Mouse (Mus musculus) C2C12 (cell line): ENCODE measurements around the gene Ttc23l. TPM values are rescaled to one million over a fixed set of nuclear protein-coding genes. Genes with fewer than 3 reads are reported as not detected.

Experiments
- H3K27me3 ChIP-seq: one replicate; pipeline ENCODE4 v1.6.1; 2011; ENCODE audit not compliant: control insufficient read depth, insufficient read depth, insufficient read length
- H3K36me3 ChIP-seq: one replicate; pipeline ENCODE4 v1.6.1; 2011; ENCODE audit not compliant: control insufficient read depth, insufficient read depth
- H3K4me3 ChIP-seq: one replicate; pipeline ENCODE4 v1.5.1; 2011; ENCODE audit warnings: mild to moderate bottlenecking, control low read depth; ENCODE audit not compliant: poor library complexity, insufficient read depth, severe bottlenecking
- H3K79me2 ChIP-seq: one replicate; pipeline ENCODE4 v1.6.1; 2011; ENCODE audit not compliant: control insufficient read depth, insufficient read depth
- H3K79me3 ChIP-seq: one replicate; pipeline ENCODE4 v1.6.1; 2011; ENCODE audit warnings: low read depth, control low read depth
- H3ac ChIP-seq: one replicate; pipeline ENCODE3; 2011; ENCODE audit warnings: low read depth; ENCODE audit not compliant: control insufficient read depth, insufficient read length
- CEBPB ChIP-seq: IDR thresholded peaks from one replicate; pipeline ENCODE4 v1.6.1; 2011; ENCODE audit warnings: low read depth, mild to moderate bottlenecking, control low read depth, moderate library complexity
- CTCF ChIP-seq: IDR thresholded peaks from one replicate; pipeline ENCODE4 v1.5.1; 2011; ENCODE audit not compliant: control insufficient read depth, insufficient read depth, insufficient read length
- FOSL1 ChIP-seq: IDR thresholded peaks from one replicate; pipeline ENCODE4 v1.8.0; 2011; ENCODE audit warnings: mild to moderate bottlenecking, low read length; ENCODE audit not compliant: poor library complexity, insufficient read depth, severe bottlenecking
- MAX ChIP-seq: IDR thresholded peaks from one replicate; pipeline ENCODE4 v1.6.1; 2011; ENCODE audit warnings: mild to moderate bottlenecking, control low read depth
- MYOD1 ChIP-seq: IDR thresholded peaks from one replicate; pipeline ENCODE4 v1.6.1; 2011; ENCODE audit warnings: low read depth; ENCODE audit not compliant: control insufficient read depth, insufficient read length
- MYOG ChIP-seq: IDR thresholded peaks from one replicate; pipeline ENCODE4 v1.6.1; 2011; ENCODE audit not compliant: control insufficient read depth, insufficient read length; ENCODE audit errors: extremely low read depth
- USF1 ChIP-seq: IDR thresholded peaks from one replicate; pipeline ENCODE4 v1.6.1; 2011; ENCODE audit warnings: low read depth, mild to moderate bottlenecking, control low read depth, moderate library complexity
- long read RNA-seq, 2 experiments: library from polyadenylated mRNA; unstranded; transcript quantifications; one replicate each; pipeline ENCODE4 v2.0.0; 2019 to 2020
- polyA plus RNA-seq: library from polyadenylated mRNA; unstranded; fragments of >200 nt; fragmentation: generic; extraction: Trizol; gene quantifications from one replicate; pipeline ENCODE4 v1.2.1, GENCODE M21; 2012; ENCODE audit warnings: missing spikeins

Gene Ttc23l
- polyA plus RNA-seq = not detected
- long read RNA-seq, experiment 1 = 0 reads
- long read RNA-seq, experiment 2 = 0 reads

- no peaks in the 10 kb centered on the region for H3K27me3 ChIP-seq
- TF ChIP-seq MAX (no peak), USF1 (no peak), MYOD1 (no peak), CTCF (no peak), MYOG (no peak), FOSL1 (no peak), CEBPB (no peak)
- no peak within 1 kb of the TSS for H3ac ChIP-seq
- no peak within 1 kb of the TSS for H3K4me3 ChIP-seq
- H3K79me3 ChIP-seq = no peaks in the 10 kb centered on the region
- H3K36me3 ChIP-seq = no peaks in the 10 kb centered on the region
- no peaks in the 10 kb centered on the region for H3K79me2 ChIP-seq
Measured at GRCm38 (mm10) chr15:10558465-10558864, at the start of gene Ttc23l. TSS of gene Ttc23l (minus strand) at chr15:10558668.

- no peaks in the 10 kb centered on the region for H3K79me3 ChIP-seq
- no peak overlapping the region for H3K4me3 ChIP-seq
- no peaks in the 10 kb centered on the region for H3K27me3 ChIP-seq
- H3ac ChIP-seq = no peak overlapping the region
- H3K79me2 ChIP-seq = no peaks in the 10 kb centered on the region
- TF ChIP-seq MYOG = no peak
- no peak for TF ChIP-seq CTCF
- TF ChIP-seq MYOD1 = no peak
- TF ChIP-seq CEBPB = no peak
- no peak for TF ChIP-seq MAX
- TF ChIP-seq FOSL1 = no peak
- no peak for TF ChIP-seq USF1
- H3K36me3 ChIP-seq = peaks cover 80% of the 10 kb centered on the region
Measured at GRCm38 (mm10) chr15:10599413-10599812, 40.9 kb upstream of the Ttc23l start.

- Histone ChIP-seq H3K79me2 (no peaks in the 10 kb centered on the region), H3ac (no peak overlapping the region), H3K27me3 (no peaks in the 10 kb centered on the region), H3K4me3 (no peak overlapping the region), H3K79me3 (no peaks in the 10 kb centered on the region), H3K36me3 (peaks cover 81% of the 10 kb centered on the region)
- TF ChIP-seq USF1 (no peak), FOSL1 (no peak), CEBPB (no peak), CTCF (no peak), MYOG (no peak), MAX (no peak), MYOD1 (no peak)
Measured at GRCm38 (mm10) chr15:10598259-10599225, 40.1 kb upstream of the Ttc23l start.

- H3ac ChIP-seq = no peak overlapping the region
- no peak for TF ChIP-seq MYOD1
- TF ChIP-seq CEBPB = no peak
- no peaks in the 10 kb centered on the region for H3K27me3 ChIP-seq
- no peak overlapping the region for H3K4me3 ChIP-seq
- no peaks in the 10 kb centered on the region for H3K79me3 ChIP-seq
- H3K79me2 ChIP-seq = no peaks in the 10 kb centered on the region
- H3K36me3 ChIP-seq = peaks cover 93% of the 10 kb centered on the region
Measured at GRCm38 (mm10) chr15:10596871-10597270, 38.4 kb upstream of the Ttc23l start.

GRCm38 (mm10) chr15:10595408-10595807, 36.9 kb upstream of the Ttc23l start:
- Histone ChIP-seq H3K79me3 (no peaks in the 10 kb centered on the region), H3K27me3 (no peaks in the 10 kb centered on the region), H3ac (no peak overlapping the region), H3K79me2 (no peaks in the 10 kb centered on the region), H3K36me3 (peaks cover 92% of the 10 kb centered on the region), H3K4me3 (no peak overlapping the region)
- no peak for TF ChIP-seq CTCF
- TF ChIP-seq MYOG = no peak
- no peak for TF ChIP-seq USF1
- no peak for TF ChIP-seq CEBPB
- TF ChIP-seq FOSL1 = no peak
- no peak for TF ChIP-seq MYOD1
- TF ChIP-seq MAX = no peak
